Mouse (Mus musculus) liver, embryonic 14.5 days (tissue): ENCODE data around the gene Tnf.

Experiments
- CTCF ChIP-seq: IDR thresholded peaks from 2 replicates; pipeline ENCODE4 v1.5.1; 2016; ENCODE audit warnings: antibody characterized with exemption, low read depth, control low read depth
- EP300 ChIP-seq: IDR thresholded peaks from 2 replicates; pipeline ENCODE4 v1.6.1; 2016; ENCODE audit warnings: antibody characterized with exemption, low read depth

DNA sequence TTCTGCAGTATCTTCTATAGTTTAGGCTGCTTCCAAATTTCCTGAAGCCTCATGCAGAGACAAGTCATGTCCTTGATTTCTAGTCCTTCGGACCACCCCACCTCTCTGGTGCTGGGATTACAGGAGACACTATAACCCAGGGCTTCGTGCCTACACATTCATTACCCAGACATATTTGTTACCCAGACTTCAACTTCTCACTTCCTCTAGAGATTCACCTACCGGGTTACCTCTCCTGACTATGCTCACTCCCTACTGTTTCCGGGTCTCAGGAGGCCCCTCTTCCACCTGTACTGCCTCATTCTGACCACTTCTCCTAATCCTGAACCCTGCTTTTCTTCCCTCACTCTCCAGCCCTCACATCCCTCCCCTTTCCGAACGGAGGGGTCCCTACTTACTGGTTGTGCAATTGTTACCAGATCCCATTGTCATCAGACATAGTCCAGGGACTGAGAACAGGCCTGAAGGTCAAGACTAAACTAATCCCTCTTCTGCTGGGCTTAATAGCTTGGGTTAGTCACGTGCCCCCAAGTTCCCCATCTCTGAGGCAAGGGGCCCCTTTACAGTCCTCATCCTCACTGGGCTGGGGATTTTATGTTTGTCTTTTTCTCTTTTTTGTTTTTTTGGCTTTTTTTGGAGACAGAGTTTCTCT, 13.7 kb downstream of the Tnf start, which contains the start of gene Lst1:
- no peak for TF ChIP-seq CTCF
- TF ChIP-seq EP300 = no peak
